Mouse (Mus musculus) midbrain, embryonic 11.5 days (tissue): ENCODE results near the gene Man1a. TPM values are rescaled to one million over a fixed set of nuclear protein-coding genes. Genes with fewer than 3 reads are reported as not detected.
A peak's percentile ranks its signal among the peaks of the same experiment; 100 is the strongest.

Experiments
- ATAC-seq: fragments of 200-750 bp; cut with Nextera tagmentation; 2 replicates; pipeline ENCODE4 v1.8.0; 2017; ENCODE audit warnings: moderate TSS enrichment, moderate library complexity; ENCODE audit not compliant: low FRiP score
- DNase-seq: peaks from one replicate; pipeline ENCODE4 v3.0.0; 2015; ENCODE audit warnings: low spot score; ENCODE audit errors: missing footprints
- H3K27ac ChIP-seq: fragments of 300-500 bp; sonication (generic); 2 replicates; pipeline ENCODE4 v1.5.1; 2014; ENCODE audit warnings: low read depth, low read length
- H3K27me3 ChIP-seq: fragments of 300-500 bp; sonication (generic); 2 replicates; pipeline ENCODE4 v1.6.1; 2014; ENCODE audit warnings: mild to moderate bottlenecking, low read length, moderate library complexity, mixed read lengths; ENCODE audit not compliant: control insufficient read depth, insufficient read depth
- H3K36me3 ChIP-seq: fragments of 300-500 bp; sonication (generic); 2 replicates; pipeline ENCODE4 v1.6.1; 2014; ENCODE audit warnings: mild to moderate bottlenecking, low read length, moderate library complexity, mixed read lengths; ENCODE audit not compliant: control insufficient read depth, insufficient read depth
- H3K4me1 ChIP-seq: fragments of 300-500 bp; sonication (generic); 2 replicates; pipeline ENCODE4 v1.6.1; 2014; ENCODE audit warnings: low read length; ENCODE audit not compliant: control insufficient read depth, insufficient read depth
- H3K4me2 ChIP-seq: fragments of 300-500 bp; sonication (generic); 2 replicates; pipeline ENCODE4 v1.6.1; 2014; ENCODE audit warnings: mild to moderate bottlenecking, moderate library complexity
- H3K4me3 ChIP-seq: fragments of 300-500 bp; sonication (generic); 2 replicates; pipeline ENCODE4 v1.5.1; 2014; ENCODE audit warnings: low read depth, low read length
- H3K9ac ChIP-seq: fragments of 300-500 bp; sonication (generic); 2 replicates; pipeline ENCODE4 v1.6.1; 2014; ENCODE audit warnings: low read length
- H3K9me3 ChIP-seq: fragments of 300-500 bp; sonication (generic); 2 replicates; pipeline ENCODE4 v1.6.1; 2016; ENCODE audit warnings: low read length; ENCODE audit not compliant: control insufficient read depth
- WGBS: fragments of 180-500 bp; shearing (Covaris S2); extraction: QIAGEN DNeasy Blood & Tissue Kit; methylation state at CpG from one replicate; pipeline ENCODE4 v1.1.7; 2014; 5-methylcytosine and 5-hydroxymethylcytosine counted together
- polyA plus RNA-seq: library from polyadenylated mRNA; unstranded; fragments of >200 nt; fragmentation: Nextera tagmentation; extraction: Ambion mirVana; gene quantifications from 2 replicates; pipeline ENCODE4 v1.2.1, GENCODE M21; 2014

Man1a gene
- polyA plus RNA-seq, 1 experiment from 2014 or later: 1.7 TPM

DNA sequence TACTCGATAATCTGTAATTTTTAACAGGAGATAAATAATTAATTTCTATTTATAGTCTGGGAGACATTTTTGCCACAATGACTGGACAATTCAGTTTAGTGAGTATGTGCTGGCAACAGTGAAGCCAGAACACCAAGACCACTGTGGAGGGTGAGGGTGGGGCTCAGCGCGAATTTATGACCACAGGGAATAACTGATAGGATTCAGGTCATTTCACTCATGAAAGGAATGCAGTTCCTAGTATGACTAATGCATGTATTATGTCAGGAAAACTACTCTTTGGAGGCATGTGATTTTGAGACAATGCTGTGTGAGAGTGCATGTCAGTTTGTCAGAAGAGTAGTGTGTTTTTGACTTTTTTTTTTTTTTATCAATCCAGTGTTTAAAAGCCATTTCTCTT is 10.9 kb upstream of the Man1a start:
- Histone ChIP-seq H3K4me3 (no peak overlapping the region), H3K27ac (no peak overlapping the region), H3K4me1 (no peaks in the 10 kb centered on the region), H3K4me2 (no peak overlapping the region), H3K27me3 (no peaks in the 10 kb centered on the region), H3K9me3 (no peaks in the 10 kb centered on the region), H3K36me3 (no peaks in the 10 kb centered on the region), H3K9ac (no peak overlapping the region)
- no peak for ATAC-seq
- WGBS: 87% methylated on average over 3 of the region's 3 CpGs
- DNase-seq: no peak

DNA sequence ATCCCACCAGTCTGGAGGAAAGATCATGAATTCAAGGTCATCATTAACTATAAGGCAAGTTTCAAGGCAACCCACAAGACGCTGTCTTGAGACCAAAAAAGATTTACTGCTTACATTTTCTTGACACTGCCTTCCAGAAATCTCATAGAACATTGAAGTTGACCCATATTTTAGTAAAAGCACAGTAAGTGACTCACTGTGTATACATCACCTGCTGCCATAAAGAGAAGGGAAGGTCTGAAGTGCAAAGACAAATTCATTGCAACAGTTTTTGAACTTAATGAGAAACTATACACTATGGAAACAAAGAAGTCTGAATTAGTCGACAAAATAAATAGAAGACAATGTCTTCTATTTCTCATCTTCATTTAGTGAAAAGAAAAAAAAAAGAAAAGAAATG is 8.7 kb upstream of the Man1a start:
- no peaks in the 10 kb centered on the region for H3K9me3 ChIP-seq
- no peak overlapping the region for H3K27ac ChIP-seq
- H3K9ac ChIP-seq: no peak overlapping the region
- DNase-seq: peak; percentile 61
- ATAC-seq: no peak
- WGBS: 94% methylated on average over 2 of the region's 2 CpGs
- H3K4me2 ChIP-seq: no peak overlapping the region
- H3K27me3 ChIP-seq: no peaks in the 10 kb centered on the region
- H3K4me3 ChIP-seq: no peak overlapping the region
- H3K36me3 ChIP-seq: no peaks in the 10 kb centered on the region
- H3K4me1 ChIP-seq: no peaks in the 10 kb centered on the region

DNA sequence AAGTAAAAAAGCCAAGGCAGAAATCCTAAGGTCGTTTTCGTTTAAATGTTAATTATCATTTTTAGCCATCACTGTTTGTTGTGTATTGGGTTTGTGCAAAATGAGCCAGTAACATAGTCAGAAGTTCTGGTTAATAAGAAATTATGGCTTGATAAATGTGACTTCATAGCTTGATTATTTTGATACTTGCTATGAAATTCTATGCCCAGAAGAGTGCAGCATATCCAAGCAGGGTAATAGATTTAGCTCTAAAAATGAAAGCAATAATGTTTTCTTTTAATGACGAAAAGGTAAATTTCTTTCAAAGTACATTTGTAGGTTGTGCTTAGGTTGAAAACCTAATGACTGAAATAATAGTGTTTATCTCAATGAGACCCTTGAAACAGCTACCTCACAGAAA is 596 bp upstream of the Man1a start:
- no peak for ATAC-seq
- 51% methylated on average over 3 of the region's 3 CpGs for WGBS
- H3K4me3 ChIP-seq: no peak overlapping the region
- H3K27me3 ChIP-seq: peaks cover 10% of the 10 kb centered on the region
- no peaks in the 10 kb centered on the region for H3K4me1 ChIP-seq
- DNase-seq: no peak
- H3K4me2 ChIP-seq: no peak overlapping the region
- no peaks in the 10 kb centered on the region for H3K9me3 ChIP-seq
- no peak overlapping the region for H3K9ac ChIP-seq
- H3K36me3 ChIP-seq: no peaks in the 10 kb centered on the region
- no peak overlapping the region for H3K27ac ChIP-seq

DNA sequence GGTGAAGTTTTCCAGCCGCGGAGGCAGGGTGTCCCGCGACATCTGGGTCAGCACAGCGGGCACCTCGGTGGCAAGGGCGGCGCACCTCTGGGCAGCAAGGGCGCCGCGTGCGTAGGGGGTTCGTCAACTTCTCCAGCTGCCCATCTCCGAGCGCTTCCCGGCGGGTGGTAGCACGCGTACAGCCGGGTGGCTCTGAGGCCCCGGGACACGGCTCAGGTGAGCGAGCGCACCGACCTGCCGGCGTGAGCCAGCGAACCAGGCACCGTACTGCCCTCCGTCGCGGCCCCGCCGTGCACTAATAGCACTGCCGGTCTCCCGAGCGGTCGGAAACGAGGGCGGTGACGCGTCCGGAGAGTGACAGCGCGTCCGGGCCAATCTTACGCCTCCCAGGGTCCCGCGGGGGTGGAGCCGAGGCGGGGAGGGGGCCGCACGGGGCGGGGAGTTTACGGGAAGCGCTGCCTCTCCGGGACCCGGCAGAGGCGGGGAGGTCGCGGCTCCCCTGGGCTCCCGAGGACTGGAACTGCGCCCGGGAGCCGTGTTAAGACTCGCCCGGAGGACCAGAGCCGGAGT is 883 bp downstream of the Man1a start:
- Histone ChIP-seq H3K4me3 (peak overlapping the region; percentile 66), H3K9me3 (no peaks in the 10 kb centered on the region), H3K4me1 (no peaks in the 10 kb centered on the region), H3K36me3 (no peaks in the 10 kb centered on the region), H3K4me2 (peak overlapping the region; percentile 99), H3K27ac (no peak overlapping the region), H3K9ac (peak overlapping the region; percentile 64), H3K27me3 (peaks cover 10% of the 10 kb centered on the region)
- WGBS: under 1% methylated on average over 68 of the region's 68 CpGs
- DNase-seq: peak; percentile 98
- ATAC-seq: peak; percentile 98

DNA sequence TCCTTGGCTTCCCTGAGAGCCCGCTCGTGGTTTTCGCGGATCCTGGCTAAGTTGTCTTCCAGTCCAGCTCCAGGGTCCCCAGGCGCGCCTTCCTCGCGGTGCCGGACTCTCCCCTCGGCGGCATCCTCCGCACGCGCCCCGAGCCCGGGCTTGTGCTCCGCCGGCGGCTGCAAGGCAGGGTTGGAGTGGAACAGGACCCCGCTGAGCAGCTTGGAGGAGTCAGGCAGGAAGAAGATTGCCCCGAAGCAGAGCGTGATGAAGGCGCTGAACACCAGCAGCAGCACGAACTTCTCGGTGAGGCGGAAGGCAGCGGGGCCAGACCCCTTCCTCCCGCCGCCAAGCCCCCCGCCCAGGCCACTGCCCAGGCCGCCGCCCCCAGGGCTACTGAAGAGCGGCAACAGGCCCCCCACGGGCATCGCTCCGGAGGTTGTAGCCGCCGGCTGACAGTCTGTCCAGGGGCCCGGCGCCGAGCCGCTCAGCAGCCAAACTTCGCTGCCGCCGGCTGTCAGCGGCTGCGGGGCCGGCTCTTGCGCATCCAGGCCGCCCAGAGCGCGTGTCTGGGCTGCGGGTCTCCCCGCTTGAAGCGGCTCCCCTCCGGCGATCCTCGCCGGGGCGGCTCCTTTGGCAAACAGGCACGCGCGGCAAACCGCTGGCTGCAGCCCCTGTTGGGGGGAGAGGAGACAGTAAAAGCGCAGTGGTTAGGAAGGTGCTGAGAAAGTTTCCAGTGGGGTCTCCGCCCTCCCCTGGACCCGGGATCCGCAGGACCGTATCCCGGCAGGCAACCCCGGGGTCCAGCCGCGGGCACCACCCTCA is 1.6 kb downstream of the Man1a start:
- no peaks in the 10 kb centered on the region for H3K4me1 ChIP-seq
- DNase-seq: peak; percentile 96
- peak overlapping the region; percentile 99 for H3K4me2 ChIP-seq
- H3K9ac ChIP-seq: peak overlapping the region; percentile 64
- no peaks in the 10 kb centered on the region for H3K9me3 ChIP-seq
- peak overlapping the region; percentile 66 for H3K4me3 ChIP-seq
- under 1% methylated on average over 73 of the region's 73 CpGs for WGBS
- H3K27me3 ChIP-seq: peaks cover 10% of the 10 kb centered on the region
- ATAC-seq: peak; percentile 65
- no peaks in the 10 kb centered on the region for H3K36me3 ChIP-seq
- no peak overlapping the region for H3K27ac ChIP-seq

DNA sequence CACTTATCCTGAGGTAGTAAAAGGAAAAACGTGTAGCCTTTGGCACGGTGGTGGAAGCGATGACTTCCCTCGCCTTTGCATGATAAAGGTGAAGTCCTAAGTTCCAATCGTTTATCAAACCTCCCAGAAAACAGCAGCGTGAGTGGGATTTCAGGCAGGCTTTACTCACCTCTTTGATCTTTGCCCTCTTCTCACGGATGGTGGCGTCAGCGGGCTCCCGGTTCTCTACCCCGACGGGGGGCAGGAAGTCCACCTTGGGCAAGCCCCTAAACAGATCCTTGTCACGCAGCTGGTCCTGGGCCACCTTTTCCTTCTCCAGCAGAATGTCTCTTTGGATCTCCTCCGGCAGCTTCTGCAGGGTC is 2.2 kb downstream of the Man1a start:
- Histone ChIP-seq H3K9ac (peak overlapping the region; percentile 64), H3K27ac (no peak overlapping the region), H3K9me3 (no peaks in the 10 kb centered on the region), H3K4me1 (no peaks in the 10 kb centered on the region), H3K36me3 (no peaks in the 10 kb centered on the region), H3K4me3 (peak overlapping the region; percentile 66), H3K4me2 (peak overlapping the region; percentile 99), H3K27me3 (peaks cover 10% of the 10 kb centered on the region)
- ATAC-seq: peak; percentile 0; the same call in 1 of the 2 replicates
- WGBS: 2% methylated on average over 14 of the region's 14 CpGs
- DNase-seq: no peak

DNA sequence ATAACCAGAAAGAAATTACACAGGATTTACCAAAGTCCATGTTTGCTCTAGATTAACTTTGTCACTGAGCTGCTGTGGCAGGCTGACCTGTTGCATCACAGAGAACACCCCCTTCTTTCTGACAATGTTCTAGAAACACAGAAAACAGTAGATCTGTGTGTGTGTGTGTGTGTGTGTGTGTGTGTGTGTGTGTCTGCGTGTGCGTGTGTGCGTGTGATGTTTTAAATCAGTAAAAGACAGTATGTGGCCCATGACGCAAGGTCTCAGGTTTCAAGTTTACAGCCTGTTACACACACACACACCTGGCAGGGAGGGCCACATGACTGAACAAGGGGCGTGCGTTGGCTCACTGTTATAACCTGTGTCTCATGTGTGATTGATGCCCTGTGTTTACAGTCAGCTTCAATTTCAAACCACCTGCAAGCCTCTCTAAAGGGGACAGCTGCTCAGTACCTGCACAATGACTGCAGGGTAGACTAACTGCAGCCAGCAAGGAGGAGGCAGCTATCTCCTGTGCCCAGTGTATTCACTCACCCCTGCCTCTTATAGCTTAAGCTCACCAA is 2.7 kb downstream of the Man1a start:
- peak overlapping the region; percentile 66 for H3K4me3 ChIP-seq

DNA sequence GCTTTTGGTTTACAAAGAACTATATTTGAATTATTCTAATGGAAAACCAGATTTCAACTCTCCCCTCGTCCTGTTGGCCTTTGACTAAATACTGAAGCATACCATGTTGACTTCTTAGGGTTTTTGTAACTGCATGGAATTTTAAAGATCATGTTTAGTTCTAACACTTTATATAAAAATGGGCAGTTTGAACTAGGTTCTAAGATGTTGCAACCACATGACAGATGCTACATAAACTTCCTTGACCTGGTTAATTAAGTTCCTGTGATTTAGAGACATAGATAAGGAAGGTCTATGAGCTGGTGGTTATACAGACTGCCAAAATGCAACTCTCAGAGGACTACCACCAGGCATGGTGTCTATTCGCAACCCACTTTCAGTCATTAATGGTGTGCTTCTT is 4.1 kb downstream of the Man1a start:
- Histone ChIP-seq H3K36me3 (no peaks in the 10 kb centered on the region), H3K27ac (no peak overlapping the region), H3K4me1 (no peaks in the 10 kb centered on the region), H3K27me3 (peaks cover 10% of the 10 kb centered on the region), H3K9ac (no peak overlapping the region), H3K9me3 (no peaks in the 10 kb centered on the region), H3K4me2 (no peak overlapping the region), H3K4me3 (no peak overlapping the region)
- ATAC-seq (no peak), DNase-seq (no peak)
- WGBS: 88% methylated on average over 2 of the region's 2 CpGs

More for the DNA sequence above, 2.7 kb downstream of the Man1a start:
- DNase-seq (peak; percentile 83), ATAC-seq (no peak)
- no peaks in the 10 kb centered on the region for H3K36me3 ChIP-seq
- 77% methylated on average over 6 of the region's 6 CpGs for WGBS
- no peaks in the 10 kb centered on the region for H3K9me3 ChIP-seq
- no peak overlapping the region for H3K27ac ChIP-seq
- H3K4me1 ChIP-seq: no peaks in the 10 kb centered on the region
- peak overlapping the region; percentile 99 for H3K4me2 ChIP-seq
- no peak overlapping the region for H3K9ac ChIP-seq
- H3K27me3 ChIP-seq: peaks cover 10% of the 10 kb centered on the region

DNA sequence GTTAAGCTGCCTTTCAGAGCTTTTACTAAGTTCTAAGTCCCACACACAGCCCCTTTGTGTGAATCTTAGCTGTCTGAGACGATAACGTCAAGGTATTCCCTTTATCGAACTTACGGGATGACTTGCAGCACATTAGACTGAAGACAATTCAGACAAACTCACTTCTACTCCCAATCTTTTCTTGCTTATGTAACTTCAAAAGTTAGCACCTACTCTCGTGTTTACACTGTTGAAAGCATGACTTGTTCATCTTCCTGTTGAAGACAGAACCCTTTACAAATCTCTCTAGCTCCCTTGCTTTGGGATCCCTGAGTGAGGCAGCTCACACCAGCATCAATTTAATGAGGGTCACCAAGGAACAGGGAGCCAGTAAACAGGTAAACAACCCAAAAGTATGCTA is 5.9 kb downstream of the Man1a start:
- Histone ChIP-seq H3K4me3 (no peak overlapping the region), H3K27ac (no peak overlapping the region), H3K36me3 (no peaks in the 10 kb centered on the region), H3K27me3 (peaks cover 8% of the 10 kb centered on the region), H3K4me1 (no peaks in the 10 kb centered on the region), H3K9ac (no peak overlapping the region), H3K4me2 (no peak overlapping the region), H3K9me3 (no peaks in the 10 kb centered on the region)
- DNase-seq (no peak), ATAC-seq (no peak)
- WGBS: 88% methylated on average over 5 of the region's 5 CpGs
